Mouse (Mus musculus): Measurements from ENCODE around the gene Zfp827.

DNA sequence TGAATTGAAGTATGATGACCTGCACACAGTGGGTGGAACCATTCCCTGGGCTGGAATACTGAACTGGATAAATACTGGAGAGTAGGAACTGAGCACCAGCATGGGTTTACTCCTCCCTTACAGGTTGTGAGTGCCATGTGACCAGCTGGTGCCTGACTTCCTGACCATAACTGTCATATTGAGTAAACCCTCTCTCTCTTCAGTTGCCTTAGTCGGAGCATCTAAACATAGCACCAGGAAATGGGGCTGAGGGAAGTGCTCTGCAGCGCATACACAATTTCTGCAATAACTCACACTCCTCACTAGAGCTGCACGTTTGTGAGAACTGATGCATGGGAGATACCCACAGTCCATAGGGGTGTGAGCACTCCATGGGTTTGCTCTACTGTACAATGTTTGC is 211.1 kb downstream of the Zfp827 start:
- no peak for TF ChIP-seq CTCF (IDR thresholded peaks at IDR 0.05; ENCODE audit: low read depth, low read length)
- TF ChIP-seq GATA1 (IDR thresholded peaks at IDR 0.05; ENCODE audit: borderline replicate concordance, low read length) = no peak
- no peak for TF ChIP-seq POLR2AphosphoS5 (IDR thresholded peaks at IDR 0.05; ENCODE audit: insufficient replicate concordance, low read depth, low read length)

Measured in G1E (cell line).